Mouse (Mus musculus) mouse embryonic stem cell (cell line): ENCODE results near the gene Ciart.
"Not testable (repeated sequence)": the region's sequence is repeated elsewhere in the genome, so short reads cannot be mapped to it uniquely, and the experiment has no call there.

Source experiments
- in situ Hi-C, 2 experiments: fragments of 300-500 bp; cut with MboI; formaldehyde crosslinking; loops; 1 replicate in 1 of 2; 3 replicates in 1 of 2; pipeline ENCODE4 v1.14.3; 2019 to 2020; ENCODE audit warnings: low sequenced_read_pairs in 2 of 2, low pct_unique_long_range_greater_than_20kb in 1 of 2, mixed read lengths in 1 of 2; ENCODE audit not compliant: unreplicated experiment in 1 of 2

Ciart gene

GRCm38 (mm10) chr3:95881979-95882815 is at the start of gene Ciart:
Gene Ciart (minus strand): TSS chr3:95882251.
- in situ Hi-C loops: no loop called here

- in situ Hi-C loops: no loop called here
Observed at GRCm38 (mm10) chr3:95931471-95931870, 49.4 kb upstream of the Ciart start.

- in situ Hi-C loops: no loop called here
Observed at GRCm38 (mm10) chr3:95930471-95930789, 48.4 kb upstream of the Ciart start.

GRCm38 (mm10) chr3:95929581-95930470 is 47.8 kb upstream of the Ciart start:
- in situ Hi-C loops: no loop called here

- in situ Hi-C loops: no loop called here
Observed at GRCm38 (mm10) chr3:95928658-95929503, 46.8 kb upstream of the Ciart start, which contains the start of gene Anp32e. Gene Anp32e (plus strand): TSS chr3:95929246.

- in situ Hi-C loops: no loop called here
Observed at GRCm38 (mm10) chr3:95928261-95928657, 46.2 kb upstream of the Ciart start.

- in situ Hi-C loops: no loop called here
Observed at GRCm38 (mm10) chr3:95925087-95925486, 43.0 kb upstream of the Ciart start.

GRCm38 (mm10) chr3:95924185-95924584 is 42.1 kb upstream of the Ciart start:
- in situ Hi-C loops: no loop called here

- in situ Hi-C loops: not testable (repeated sequence)
Observed at GRCm38 (mm10) chr3:95923429-95923828, 41.4 kb upstream of the Ciart start.

- in situ Hi-C loops: not testable (repeated sequence)
Observed at GRCm38 (mm10) chr3:95920532-95920931, 38.5 kb upstream of the Ciart start.

- in situ Hi-C loops: no loop called here
Observed at GRCm38 (mm10) chr3:95916760-95917159, 34.7 kb upstream of the Ciart start.

GRCm38 (mm10) chr3:95914706-95915105 is 32.7 kb upstream of the Ciart start:
- in situ Hi-C loops: no loop called here

GRCm38 (mm10) chr3:95907613-95908012 is 25.6 kb upstream of the Ciart start:
- in situ Hi-C loops: no loop called here

- in situ Hi-C loops: no loop called here
Observed at GRCm38 (mm10) chr3:95906860-95907259, 24.8 kb upstream of the Ciart start.

GRCm38 (mm10) chr3:95905940-95906492 is 24.0 kb upstream of the Ciart start:
- in situ Hi-C loops: no loop called here

- in situ Hi-C loops: no loop called here
Observed at GRCm38 (mm10) chr3:95905146-95905939, 23.3 kb upstream of the Ciart start.

GRCm38 (mm10) chr3:95904568-95904967 is 22.5 kb upstream of the Ciart start, which contains the start of gene Car14:
Gene Car14 (minus strand): TSS chr3:95904691.
- in situ Hi-C loops: no loop called here
